Mouse (Mus musculus) frontal cortex, postnatal 10 days (tissue): ENCODE results near the gene Srsf2.
A peak's percentile ranks its signal among the peaks of the same experiment; 100 is the strongest.
"Not testable (repeated sequence)": the region's sequence is repeated elsewhere in the genome, so short reads cannot be mapped to it uniquely, and the experiment has no call there.

Experiments
- DNase-seq, 2 experiments: peaks; one replicate each; pipeline ENCODE4 v3.0.0; 2022; ENCODE audit warnings: low spot score in 2 of 2, mixed read lengths in 1 of 2

Srsf2 gene

GRCm38 (mm10) chr11:116832172-116832685 lies 20.7 kb downstream of the Srsf2 start:
- DNase-seq: no peak

GRCm38 (mm10) chr11:116827534-116828165 lies 25.2 kb downstream of the Srsf2 start, which contains the start of gene Mxra7:
Gene Mxra7, minus strand, starts transcription at chr11:116828046.
- DNase-seq: peak in 1 of 2 experiments; percentile 69

GRCm38 (mm10) chr11:116826550-116827504 lies 26.1 kb downstream of the Srsf2 start:
- DNase-seq: no peak

GRCm38 (mm10) chr11:116825230-116825629 lies 27.7 kb downstream of the Srsf2 start:
- no peak for DNase-seq

- DNase-seq: not testable (repeated sequence)
Observed at GRCm38 (mm10) chr11:116823885-116824284, 29.0 kb downstream of the Srsf2 start.

- no peak for DNase-seq
Observed at GRCm38 (mm10) chr11:116823255-116823654, 29.6 kb downstream of the Srsf2 start.

GRCm38 (mm10) chr11:116822626-116823025 lies 30.3 kb downstream of the Srsf2 start:
- no peak for DNase-seq

GRCm38 (mm10) chr11:116822215-116822614 lies 30.7 kb downstream of the Srsf2 start:
- DNase-seq: no peak

GRCm38 (mm10) chr11:116821057-116821940 lies 31.6 kb downstream of the Srsf2 start:
- DNase-seq: no peak

- DNase-seq: no peak
Observed at GRCm38 (mm10) chr11:116819932-116820593, 32.8 kb downstream of the Srsf2 start.

GRCm38 (mm10) chr11:116818722-116819121 lies 34.2 kb downstream of the Srsf2 start:
- DNase-seq: no peak

- DNase-seq: no peak
Observed at GRCm38 (mm10) chr11:116817567-116817966, 35.3 kb downstream of the Srsf2 start.

GRCm38 (mm10) chr11:116816769-116817168 lies 36.1 kb downstream of the Srsf2 start:
- no peak for DNase-seq

- no peak for DNase-seq
Observed at GRCm38 (mm10) chr11:116814884-116815415, 37.9 kb downstream of the Srsf2 start.

- peak; percentile 39 to 51 for DNase-seq
Observed at GRCm38 (mm10) chr11:116814076-116814883, 38.6 kb downstream of the Srsf2 start.

- DNase-seq: no peak
Observed at GRCm38 (mm10) chr11:116813610-116814009, 39.3 kb downstream of the Srsf2 start.

- no peak for DNase-seq
Observed at GRCm38 (mm10) chr11:116812793-116813529, 39.9 kb downstream of the Srsf2 start.

- DNase-seq: peak; percentile 67 to 74
Observed at GRCm38 (mm10) chr11:116810983-116811901, 41.7 kb downstream of the Srsf2 start.
